Mouse (Mus musculus) ES-E14 (cell line): Measurements from ENCODE around the gene Theg. TPM values are rescaled to one million over a fixed set of nuclear protein-coding genes. Genes with fewer than 3 reads are reported as not detected.

Experiments used
- DNase-seq: peaks from one replicate; pipeline ENCODE4 v3.0.0-alpha.2; 2013; ENCODE audit warnings: low read depth, low spot score
- H3K27ac ChIP-seq: 2 replicates; pipeline ENCODE4 v1.5.1; 2012; ENCODE audit warnings: low read depth, mild to moderate bottlenecking, low read length, moderate library complexity, mixed read lengths; ENCODE audit not compliant: poor library complexity, insufficient read depth, severe bottlenecking
- H3K36me3 ChIP-seq: 2 replicates; pipeline ENCODE4 v1.6.1; 2012; ENCODE audit warnings: mild to moderate bottlenecking, low read length, moderate library complexity, mixed read lengths; ENCODE audit not compliant: control insufficient read depth, poor library complexity, insufficient read depth, severe bottlenecking
- H3K4me1 ChIP-seq, 2 experiments: fragments of 150-350 bp in 1 of 2; sonication (generic) in 1 of 2; 2 replicates each; pipeline ENCODE4 v1.6.1; 2012; ENCODE audit warnings: low read length in 2 of 2, mild to moderate bottlenecking in 1 of 2, mixed read lengths in 1 of 2; ENCODE audit not compliant: control insufficient read depth in 2 of 2, insufficient read depth in 2 of 2, poor library complexity in 1 of 2
- H3K4me3 ChIP-seq, 2 experiments: fragments of 150-350 bp in 1 of 2; sonication (generic) in 1 of 2; 2 replicates each; pipeline ENCODE4 v1.5.1; 2012; ENCODE audit warnings: low read length in 2 of 2, low read depth in 1 of 2, mild to moderate bottlenecking in 1 of 2, mixed read lengths in 1 of 2; ENCODE audit not compliant: insufficient read depth in 1 of 2, poor library complexity in 1 of 2, severe bottlenecking in 1 of 2
- H3K9ac ChIP-seq: 2 replicates; pipeline ENCODE4 v1.6.1; 2012; ENCODE audit warnings: low read depth, mild to moderate bottlenecking, low read length, mixed read lengths; ENCODE audit not compliant: poor library complexity, insufficient read depth, severe bottlenecking
- H3K9me3 ChIP-seq: fragments of 150-350 bp; sonication (generic); 2 replicates; pipeline ENCODE4 v1.6.1; 2012; ENCODE audit warnings: low read depth, mild to moderate bottlenecking, low read length; ENCODE audit not compliant: control insufficient read depth, insufficient read depth
- CHD2 ChIP-seq: IDR thresholded peaks from 2 replicates; pipeline ENCODE4 v1.6.1; 2014; ENCODE audit warnings: mild to moderate bottlenecking, low read depth, low read length, inconsistent platforms
- HCFC1 ChIP-seq: IDR thresholded peaks from 2 replicates; pipeline ENCODE4 v1.6.1; 2012; ENCODE audit warnings: low read length, inconsistent platforms, borderline replicate concordance; ENCODE audit not compliant: insufficient read depth
- MAFK ChIP-seq: IDR thresholded peaks from 2 replicates; pipeline ENCODE4 v1.6.1; 2014; ENCODE audit warnings: mild to moderate bottlenecking, low read depth, low read length, inconsistent platforms; ENCODE audit not compliant: insufficient read depth
- ZC3H11A ChIP-seq: IDR thresholded peaks from 2 replicates; pipeline ENCODE4 v1.6.1; 2012; ENCODE audit warnings: low read depth, mild to moderate bottlenecking, inconsistent platforms, low read length, borderline replicate concordance
- ZNF384 ChIP-seq: IDR thresholded peaks from 2 replicates; pipeline ENCODE4 v1.6.1; 2012; ENCODE audit warnings: low read depth, low read length, inconsistent platforms
- in situ Hi-C, 2 experiments: fragments of 600-800 bp; cut with MboI; formaldehyde crosslinking; loops; one replicate each; pipeline ENCODE4 v1.15.1; 2025; ENCODE audit warnings: low sequenced_read_pairs in 2 of 2, inconsistent platforms in 1 of 2; ENCODE audit not compliant: unreplicated experiment in 2 of 2
- total RNA-seq: library from RNA; depleted of rRNA; stranded (reverse); fragments of 300-350 nt; gene quantifications from 2 replicates; pipeline ENCODE4 v1.2.3, GENCODE M21; 2012; rRNA removed

The Theg gene
- total RNA-seq, 1 experiment: not detected

- Histone ChIP-seq H3K9me3 (no peaks in the 10 kb centered on the region), H3K27ac (no peak overlapping the region), H3K9ac (no peak overlapping the region), H3K36me3 (no peaks in the 10 kb centered on the region; the same call in 1 of the 2 replicates), H3K4me3 (no peak overlapping the region), H3K4me1 (peaks cover 0 to 3% of the 10 kb centered on the region in 2 experiments; a peak in 2 of 4 replicates)
- no peak for TF ChIP-seq ZC3H11A
- no peak for TF ChIP-seq HCFC1
- TF ChIP-seq ZNF384: no peak
- no peak for TF ChIP-seq MAFK
- TF ChIP-seq CHD2: no peak
- in situ Hi-C loops: no loop called here
- no peak for DNase-seq
Measured at GRCm38 (mm10) chr10:79526661-79527452, 60.3 kb downstream of the Theg start.

Other genes starting within 250 kb of the Theg start
- not detected in 2 replicates for gene Vmn2r82, start 230.8 kb downstream of the Theg start, total RNA-seq
- gene Vmn2r83, start 118.6 kb downstream of the Theg start, total RNA-seq: not detected in 2 replicates
- 27.2 and 32.2 TPM in 2 replicates for gene Plpp2, start 53.5 kb downstream of the Theg start, total RNA-seq
- gene Mier2, start 32.1 kb downstream of the Theg start, total RNA-seq: 58.5 and 89.6 TPM in 2 replicates
- 0.31 and 0.58 TPM in 2 replicates for gene C2cd4c, start 26.7 kb upstream of the Theg start, total RNA-seq
- gene Shc2, start 50.6 kb upstream of the Theg start, total RNA-seq: 4.3 and 8.6 TPM in 2 replicates
- gene Odf3l2, start 58.4 kb upstream of the Theg start, total RNA-seq: not detected in 2 replicates
- 2.7 and 6.3 TPM in 2 replicates for gene Madcam1, start 77.2 kb upstream of the Theg start, total RNA-seq
- gene Tpgs1, start 82.0 kb upstream of the Theg start, total RNA-seq: 29.9 and 46.7 TPM in 2 replicates
- gene Cdc34, start 94.9 kb upstream of the Theg start, total RNA-seq: 491 and 507 TPM in 2 replicates
- gene Gzmm, start 101.7 kb upstream of the Theg start, total RNA-seq: 2.5 and 4.5 TPM in 2 replicates
- 858 and 1,196 TPM in 2 replicates for gene Bsg, start 117.2 kb upstream of the Theg start, total RNA-seq
- gene Hcn2, start 129.3 kb upstream of the Theg start, total RNA-seq: 5.0 and 11.8 TPM in 2 replicates
- 109 and 159 TPM in 2 replicates for gene Polrmt, start 159.2 kb upstream of the Theg start, total RNA-seq
- 1.5 and 1.9 TPM in 2 replicates for gene Fgf22, start 167.7 kb upstream of the Theg start, total RNA-seq
- 66.7 and 70.8 TPM in 2 replicates for gene Rnf126, start 179.6 kb upstream of the Theg start, total RNA-seq
- gene Fstl3, start 189.9 kb upstream of the Theg start, total RNA-seq: 5.7 and 7.1 TPM in 2 replicates
- 0.27 and 0.37 TPM in 2 replicates for gene Prss57, start 203.6 kb upstream of the Theg start, total RNA-seq
- gene Palm, start 206.2 kb upstream of the Theg start, total RNA-seq: 10.7 and 12.7 TPM in 2 replicates
- 1.7 and 2.2 TPM in 2 replicates for gene Misp, start 233.7 kb upstream of the Theg start, total RNA-seq